Mouse (Mus musculus): ENCODE results near the gene Nfat5. TPM values are rescaled to one million over a fixed set of nuclear protein-coding genes. Genes with fewer than 3 reads are reported as not detected.

The Nfat5 gene
- total and polyA plus RNA-seq, 2 experiments from 2014 or later: 6.4 to 29.6 TPM

- no peaks in the 10 kb centered on the region for H3K9me3 ChIP-seq (replicated peaks; ENCODE audit: control insufficient read depth, low read length)
- no peaks in the 10 kb centered on the region for H3K36me3 ChIP-seq (replicated peaks; ENCODE audit: control insufficient read depth, insufficient read depth, low read length)
- H3K4me1 ChIP-seq (ENCODE audit: control insufficient read depth, insufficient read depth): peaks cover 34% of the 10 kb centered on the region
- ATAC-seq (ENCODE audit: insufficient read depth, low read depth) (no peak), DNase-seq (ENCODE audit: low spot score) (peak; percentile 81)
- no peak overlapping the region for H3K4me3 ChIP-seq (ENCODE audit: low read depth, low read length)
- no peaks in the 10 kb centered on the region for H3K27me3 ChIP-seq (ENCODE audit: control insufficient read depth, insufficient read depth, low read length)
- no peak overlapping the region for H3K9ac ChIP-seq (replicated peaks; ENCODE audit: low read depth, low read length)
- no peak overlapping the region for H3K27ac ChIP-seq (ENCODE audit: low read depth)
- TF ChIP-seq CTCF (IDR thresholded peaks at IDR 0.05; ENCODE audit: low read depth) (no peak), EP300 (IDR thresholded peaks at IDR 0.05; ENCODE audit: low read depth) (no peak)
- WGBS: 27% methylated on average over 8 of the region's 8 CpGs
- no peak overlapping the region for H3K4me2 ChIP-seq (ENCODE audit: low read depth, low read length)
Observed at GRCm38 (mm10) chr8:107389557-107389956, 96.3 kb downstream of the Nfat5 start.

- no peak for DNase-seq (ENCODE audit: low spot score)
- Histone ChIP-seq H3K9ac (replicated peaks; ENCODE audit: low read depth, low read length) (no peak overlapping the region), H3K4me1 (ENCODE audit: control insufficient read depth, insufficient read depth) (peaks cover 25% of the 10 kb centered on the region), H3K36me3 (replicated peaks; ENCODE audit: control insufficient read depth, insufficient read depth, low read length) (no peaks in the 10 kb centered on the region), H3K27ac (ENCODE audit: low read depth) (no peak overlapping the region), H3K4me3 (ENCODE audit: low read depth, low read length) (no peak overlapping the region), H3K4me2 (ENCODE audit: low read depth, low read length) (no peak overlapping the region), H3K27me3 (ENCODE audit: control insufficient read depth, insufficient read depth, low read length) (no peaks in the 10 kb centered on the region), H3K9me3 (replicated peaks; ENCODE audit: control insufficient read depth, low read length) (no peaks in the 10 kb centered on the region)
- TF ChIP-seq CTCF (IDR thresholded peaks at IDR 0.05; ENCODE audit: low read depth) (no peak), EP300 (IDR thresholded peaks at IDR 0.05; ENCODE audit: low read depth) (no peak)
- no peak for ATAC-seq (ENCODE audit: insufficient read depth, low read depth)
- 91% methylated on average over 16 of the region's 16 CpGs for WGBS
Observed at GRCm38 (mm10) chr8:107390476-107391135, 97.3 kb downstream of the Nfat5 start.

GRCm38 (mm10) chr8:107391136-107391516 lies 97.9 kb downstream of the Nfat5 start:
- H3K9ac ChIP-seq (replicated peaks; ENCODE audit: low read depth, low read length): no peak overlapping the region
- no peaks in the 10 kb centered on the region for H3K9me3 ChIP-seq (replicated peaks; ENCODE audit: control insufficient read depth, low read length)
- ATAC-seq (ENCODE audit: insufficient read depth, low read depth) (no peak), DNase-seq (ENCODE audit: low spot score) (no peak)
- no peak overlapping the region for H3K27ac ChIP-seq (ENCODE audit: low read depth)
- no peaks in the 10 kb centered on the region for H3K36me3 ChIP-seq (replicated peaks; ENCODE audit: control insufficient read depth, insufficient read depth, low read length)
- H3K27me3 ChIP-seq (ENCODE audit: control insufficient read depth, insufficient read depth, low read length): no peaks in the 10 kb centered on the region
- no peak for TF ChIP-seq CTCF (IDR thresholded peaks at IDR 0.05; ENCODE audit: low read depth)
- TF ChIP-seq EP300 (IDR thresholded peaks at IDR 0.05; ENCODE audit: low read depth): no peak
- no peak overlapping the region for H3K4me2 ChIP-seq (ENCODE audit: low read depth, low read length)
- H3K4me1 ChIP-seq (ENCODE audit: control insufficient read depth, insufficient read depth): peaks cover 22% of the 10 kb centered on the region
- WGBS: 53% methylated on average over 4 of the region's 4 CpGs
- H3K4me3 ChIP-seq (ENCODE audit: low read depth, low read length): no peak overlapping the region

- Histone ChIP-seq H3K4me2 (ENCODE audit: low read depth, low read length) (no peak overlapping the region), H3K9me3 (replicated peaks; ENCODE audit: control insufficient read depth, low read length) (no peaks in the 10 kb centered on the region), H3K36me3 (replicated peaks; ENCODE audit: control insufficient read depth, insufficient read depth, low read length) (no peaks in the 10 kb centered on the region), H3K27ac (ENCODE audit: low read depth) (no peak overlapping the region), H3K9ac (replicated peaks; ENCODE audit: low read depth, low read length) (no peak overlapping the region), H3K4me3 (ENCODE audit: low read depth, low read length) (no peak overlapping the region), H3K27me3 (ENCODE audit: control insufficient read depth, insufficient read depth, low read length) (no peaks in the 10 kb centered on the region), H3K4me1 (ENCODE audit: control insufficient read depth, insufficient read depth) (no peaks in the 10 kb centered on the region)
- DNase-seq (ENCODE audit: low spot score) (no peak), ATAC-seq (ENCODE audit: insufficient read depth, low read depth) (no peak)
- TF ChIP-seq CTCF (IDR thresholded peaks at IDR 0.05; ENCODE audit: low read depth) (no peak), EP300 (IDR thresholded peaks at IDR 0.05; ENCODE audit: low read depth) (no peak)
Observed at GRCm38 (mm10) chr8:107395397-107395796, 102.1 kb downstream of the Nfat5 start.

- H3K9me3 ChIP-seq (replicated peaks; ENCODE audit: control insufficient read depth, low read length): no peaks in the 10 kb centered on the region
- DNase-seq (ENCODE audit: low spot score) (no peak), ATAC-seq (ENCODE audit: insufficient read depth, low read depth) (no peak)
- H3K4me3 ChIP-seq (ENCODE audit: low read depth, low read length): no peak overlapping the region
- H3K9ac ChIP-seq (replicated peaks; ENCODE audit: low read depth, low read length): no peak overlapping the region
- H3K27ac ChIP-seq (ENCODE audit: low read depth): no peak overlapping the region
- no peaks in the 10 kb centered on the region for H3K36me3 ChIP-seq (replicated peaks; ENCODE audit: control insufficient read depth, insufficient read depth, low read length)
- no peaks in the 10 kb centered on the region for H3K4me1 ChIP-seq (ENCODE audit: control insufficient read depth, insufficient read depth)
- H3K4me2 ChIP-seq (ENCODE audit: low read depth, low read length): no peak overlapping the region
- H3K27me3 ChIP-seq (ENCODE audit: control insufficient read depth, insufficient read depth, low read length): no peaks in the 10 kb centered on the region
- 87% methylated on average over 10 of the region's 10 CpGs for WGBS
- no peak for TF ChIP-seq EP300 (IDR thresholded peaks at IDR 0.05; ENCODE audit: low read depth)
- no peak for TF ChIP-seq CTCF (IDR thresholded peaks at IDR 0.05; ENCODE audit: low read depth)
Observed at GRCm38 (mm10) chr8:107396106-107396670, 102.9 kb downstream of the Nfat5 start.

- no peaks in the 10 kb centered on the region for H3K36me3 ChIP-seq (replicated peaks; ENCODE audit: control insufficient read depth, insufficient read depth, low read length)
- no peak overlapping the region for H3K9ac ChIP-seq (replicated peaks; ENCODE audit: low read depth, low read length)
- WGBS: 51% methylated on average over 12 of the region's 12 CpGs
- ATAC-seq (ENCODE audit: insufficient read depth, low read depth): no peak; the same call in 1 of the 2 replicates
- no peaks in the 10 kb centered on the region for H3K27me3 ChIP-seq (ENCODE audit: control insufficient read depth, insufficient read depth, low read length)
- peaks cover 2% of the 10 kb centered on the region; the same call in 1 of the 2 replicates for H3K4me1 ChIP-seq (ENCODE audit: control insufficient read depth, insufficient read depth)
- no peak for DNase-seq (ENCODE audit: low spot score)
- no peak overlapping the region for H3K4me3 ChIP-seq (ENCODE audit: low read depth, low read length)
- H3K4me2 ChIP-seq (ENCODE audit: low read depth, low read length): no peak overlapping the region
- H3K9me3 ChIP-seq (replicated peaks; ENCODE audit: control insufficient read depth, low read length): no peaks in the 10 kb centered on the region
- TF ChIP-seq EP300 (IDR thresholded peaks at IDR 0.05; ENCODE audit: low read depth) (no peak), CTCF (IDR thresholded peaks at IDR 0.05; ENCODE audit: low read depth) (no peak)
- H3K27ac ChIP-seq (ENCODE audit: low read depth): no peak overlapping the region
Observed at GRCm38 (mm10) chr8:107397665-107398064, 104.4 kb downstream of the Nfat5 start.

All from heart, postnatal 0 days (tissue).